Mouse (Mus musculus) B cell, adult (primary cell): ENCODE results near the gene Lacc1. TPM values are rescaled to one million over a fixed set of nuclear protein-coding genes. Genes with fewer than 3 reads are reported as not detected.

Source experiments
- total RNA-seq: library from RNA; stranded (reverse); gene quantifications from 4 replicates; pipeline ENCODE4 v1.2.4, GENCODE M21; 2023; ENCODE audit not compliant: inconsistent age

The Lacc1 gene
- total RNA-seq = 6.7 to 8.7 TPM (median 7.7 TPM) in 4 replicates

DNA sequence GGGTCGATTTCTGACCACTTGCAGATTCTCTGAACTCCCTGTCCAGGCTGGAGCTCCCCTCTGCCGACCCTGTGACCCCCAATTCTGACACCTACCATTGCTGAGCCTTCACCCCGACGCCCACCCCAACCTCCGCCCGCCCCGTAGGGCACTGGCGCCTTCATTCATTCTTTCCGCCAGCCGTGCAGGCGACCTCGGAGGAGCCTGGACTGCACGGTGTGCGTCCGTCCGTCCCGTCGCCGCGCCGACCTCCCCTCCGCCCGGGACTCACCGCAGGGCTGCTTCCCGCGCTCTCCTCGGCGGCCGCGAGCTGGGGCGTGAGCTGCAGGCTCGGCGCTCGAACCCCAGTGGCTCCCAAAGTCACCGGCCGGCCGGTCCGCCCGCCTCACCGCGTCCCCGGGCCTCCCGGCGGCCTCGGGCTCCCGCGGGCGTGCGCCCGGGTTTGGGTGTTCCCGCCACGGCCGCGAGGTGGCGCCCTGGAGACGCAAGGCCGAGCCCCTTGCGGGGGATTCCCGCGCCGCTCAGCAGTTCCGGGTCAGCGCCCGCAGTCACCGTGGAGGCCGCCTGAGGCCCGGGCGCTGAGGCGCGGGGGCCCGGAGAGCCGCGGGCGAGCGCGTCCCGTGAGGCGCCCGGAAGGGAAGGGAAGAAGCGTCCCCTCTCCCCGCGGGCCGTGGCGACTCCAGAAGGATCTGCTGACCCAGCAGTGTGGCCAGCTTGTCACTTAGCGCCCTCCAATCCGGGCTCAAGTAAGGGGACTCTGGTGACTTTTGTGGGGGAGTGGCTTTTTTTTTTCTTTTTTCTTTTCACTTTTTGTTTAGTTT lies at the start of gene Lacc1, which contains the start of gene Ccdc122:
Lacc1 (minus strand) TSS at position 679 of the 821 bp plus-strand sequence.
Ccdc122 (plus strand) TSS at position 547 of the 821 bp plus-strand sequence.

Other genes with a start within 250 kb of the Lacc1 start
- 0.67 to 1.9 TPM (median 1.2 TPM) in 4 replicates for gene Ccdc122, start 132 bp downstream of the Lacc1 start, total RNA-seq
- 0.22 to 0.35 TPM in 2 of 4 replicates, not detected in the others for gene Enox1, start 119.9 kb upstream of the Lacc1 start, total RNA-seq